Mouse (Mus musculus) retina, adult 2 months (tissue): ENCODE results near the gene Uck1.

Experiments used
- DNase-seq: peaks from one replicate; pipeline ENCODE4 v3.0.0-alpha.2; 2012; ENCODE audit warnings: low read depth, low spot score

Uck1 gene

GRCm38 (mm10) chr2:32218541-32219334 lies 41.2 kb downstream of the Uck1 start:
- DNase-seq = no peak

DNA sequence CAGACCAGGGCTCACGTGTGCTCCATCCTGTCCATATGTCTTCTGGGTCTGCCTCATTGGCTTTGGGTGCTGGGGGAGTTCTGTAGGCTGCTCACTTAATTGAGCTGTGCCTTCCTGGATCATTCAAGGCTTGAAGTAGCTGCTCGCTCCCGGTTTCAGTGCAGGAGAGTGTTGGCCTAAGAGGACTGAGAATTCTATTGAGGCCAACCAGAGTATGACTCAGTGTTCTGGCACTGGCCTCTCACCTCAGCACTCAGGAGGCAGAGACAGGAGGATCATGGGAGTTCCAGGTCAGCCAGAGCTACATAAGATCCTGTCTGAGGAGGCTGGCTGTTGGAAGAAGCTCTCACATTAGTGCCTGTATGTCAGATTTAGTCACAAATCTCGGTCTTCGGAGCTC lies 41.8 kb downstream of the Uck1 start:
- no peak for DNase-seq

DNA sequence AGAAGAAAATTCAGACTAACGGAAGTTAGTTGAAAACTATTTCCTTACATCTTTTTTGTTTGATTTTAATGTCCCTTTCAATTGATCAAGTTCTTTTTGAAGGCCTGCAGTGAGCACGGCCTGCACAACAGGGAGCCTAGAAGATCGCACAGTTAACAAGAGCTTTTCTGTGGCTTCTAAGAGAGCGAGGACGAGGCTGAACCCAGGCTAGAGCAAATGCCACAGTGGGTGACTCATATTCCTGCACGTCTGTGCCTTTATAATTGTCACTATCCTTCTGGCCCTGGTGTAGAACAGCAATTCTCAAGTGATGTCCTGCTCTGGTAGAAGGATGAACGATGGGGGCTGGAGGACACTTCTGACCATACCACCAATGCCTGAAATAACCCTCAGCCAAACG lies 42.3 kb downstream of the Uck1 start:
- no peak for DNase-seq

GRCm38 (mm10) chr2:32216506-32216905 lies 43.5 kb downstream of the Uck1 start:
- DNase-seq = no peak

- no peak for DNase-seq
Observed at GRCm38 (mm10) chr2:32215576-32215975, 44.4 kb downstream of the Uck1 start.

DNA sequence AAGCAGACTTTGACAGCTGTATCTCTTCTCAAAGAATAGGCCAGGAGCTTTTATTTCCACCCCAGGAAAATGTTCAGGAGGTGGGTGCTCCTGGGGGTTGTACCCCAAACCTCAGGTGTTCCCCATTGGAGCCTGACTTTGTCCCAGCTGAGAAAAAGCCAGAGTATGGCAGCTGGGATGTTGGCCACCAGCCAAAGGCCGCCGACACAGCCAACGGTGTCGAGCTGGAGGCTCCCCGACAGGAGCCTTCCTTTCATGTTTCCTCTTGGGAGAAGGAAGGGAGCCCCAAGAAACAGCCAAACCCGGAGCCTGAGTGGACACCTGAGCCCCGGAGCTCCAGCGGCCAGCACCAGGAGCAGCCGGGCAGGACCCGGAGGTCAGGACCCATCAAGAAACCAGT lies 47.0 kb downstream of the Uck1 start:
- DNase-seq = no peak

- no peak for DNase-seq
Observed at GRCm38 (mm10) chr2:32211689-32212088, 48.3 kb downstream of the Uck1 start.

DNA sequence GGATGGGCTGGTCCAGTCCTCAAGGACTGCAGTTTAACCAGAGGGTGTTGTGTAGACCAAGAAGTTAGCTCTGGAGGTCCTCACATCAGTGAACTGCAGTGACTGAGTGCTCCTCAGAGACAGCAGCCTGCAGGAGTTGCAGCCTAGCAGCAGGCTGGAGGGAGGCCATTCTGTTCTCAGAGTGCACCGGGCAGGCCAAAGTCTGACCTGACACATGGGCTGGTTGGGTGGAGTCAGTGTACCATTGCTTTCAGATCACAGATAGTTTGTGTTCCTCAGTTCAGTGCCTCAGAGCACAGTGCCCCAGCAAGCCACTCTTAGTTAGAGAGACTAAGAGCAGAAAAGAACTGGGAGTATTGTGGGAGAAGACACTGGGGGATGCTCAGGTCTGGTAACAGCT lies 52.3 kb downstream of the Uck1 start:
- no peak for DNase-seq
